Mouse (Mus musculus) skeletal muscle tissue, adult 2 months (tissue): ENCODE data around the gene Ccnq.

ENCODE experiments used
- DNase-seq: peaks from one replicate; pipeline ENCODE4 v3.0.0-alpha.2; 2012; ENCODE audit warnings: low read depth, low spot score

The Ccnq gene

DNA sequence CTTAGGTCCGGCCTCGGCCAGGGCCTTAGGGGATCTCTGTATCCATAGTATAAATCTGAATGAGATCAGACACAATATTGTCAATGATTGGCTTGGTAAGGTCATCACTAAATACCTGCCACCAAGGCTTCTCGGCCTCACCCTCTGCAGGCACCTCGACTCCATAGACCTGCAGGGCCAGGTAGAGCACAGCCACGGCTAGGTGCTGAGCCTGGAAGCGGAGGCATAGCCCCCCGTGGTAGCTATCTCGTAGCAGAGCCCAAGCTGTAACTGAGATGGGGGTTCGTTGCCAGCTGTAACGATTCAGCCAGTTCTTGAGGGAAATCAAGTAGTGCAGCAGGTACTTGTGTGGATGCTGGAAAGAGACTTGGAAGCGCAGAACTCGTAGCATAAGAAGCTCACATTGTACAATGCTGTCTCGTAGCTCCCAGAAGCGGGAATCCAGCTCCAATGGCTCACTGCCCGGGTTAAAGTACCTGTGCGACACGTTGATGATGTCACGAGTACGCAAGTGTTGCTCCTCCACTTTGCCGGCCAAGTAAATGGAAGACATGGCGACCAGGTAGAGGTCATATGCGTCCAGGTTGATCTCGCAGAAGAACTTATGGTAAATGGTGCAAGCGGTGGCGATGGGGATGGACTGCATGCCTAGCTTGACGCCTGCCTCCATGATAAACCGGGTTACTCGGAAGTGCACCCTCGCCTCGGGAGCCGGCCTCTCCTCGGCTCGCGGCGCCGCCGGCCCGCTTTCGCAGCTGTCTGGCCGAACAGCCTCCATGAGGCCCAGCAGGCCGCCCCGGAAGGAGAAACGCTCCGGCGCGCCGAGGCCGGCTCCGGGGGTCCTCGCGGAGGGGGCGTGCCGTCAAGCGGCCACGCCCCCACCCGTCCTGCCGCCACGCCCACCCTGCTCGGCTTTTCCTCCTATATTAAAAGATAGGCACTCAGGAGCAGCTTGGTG is at the start of gene Ccnq:
Gene Ccnq (minus strand): TSS at position 845 of the 958 bp plus-strand sequence.
- DNase-seq = peak; percentile 36

DNA sequence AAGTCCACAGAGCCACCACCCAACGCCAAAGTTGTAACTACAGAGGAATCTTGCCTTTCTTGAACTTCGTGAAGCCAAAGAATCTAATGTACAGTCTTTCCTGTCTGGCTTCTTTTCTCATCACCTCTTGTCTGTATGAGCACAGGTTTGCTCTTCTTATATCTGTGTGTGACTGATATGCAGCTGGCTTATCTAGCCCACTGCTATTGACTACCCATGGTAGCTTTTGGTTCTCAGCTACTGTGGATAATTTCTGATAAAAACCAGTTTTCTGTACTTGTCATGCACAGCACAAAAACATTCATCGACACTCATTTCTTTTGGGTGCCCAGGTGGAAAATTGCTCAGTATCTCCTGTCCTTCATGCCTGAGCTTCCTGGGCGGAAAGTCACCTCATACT is 49.6 kb upstream of the Ccnq start:
- no peak for DNase-seq

DNA sequence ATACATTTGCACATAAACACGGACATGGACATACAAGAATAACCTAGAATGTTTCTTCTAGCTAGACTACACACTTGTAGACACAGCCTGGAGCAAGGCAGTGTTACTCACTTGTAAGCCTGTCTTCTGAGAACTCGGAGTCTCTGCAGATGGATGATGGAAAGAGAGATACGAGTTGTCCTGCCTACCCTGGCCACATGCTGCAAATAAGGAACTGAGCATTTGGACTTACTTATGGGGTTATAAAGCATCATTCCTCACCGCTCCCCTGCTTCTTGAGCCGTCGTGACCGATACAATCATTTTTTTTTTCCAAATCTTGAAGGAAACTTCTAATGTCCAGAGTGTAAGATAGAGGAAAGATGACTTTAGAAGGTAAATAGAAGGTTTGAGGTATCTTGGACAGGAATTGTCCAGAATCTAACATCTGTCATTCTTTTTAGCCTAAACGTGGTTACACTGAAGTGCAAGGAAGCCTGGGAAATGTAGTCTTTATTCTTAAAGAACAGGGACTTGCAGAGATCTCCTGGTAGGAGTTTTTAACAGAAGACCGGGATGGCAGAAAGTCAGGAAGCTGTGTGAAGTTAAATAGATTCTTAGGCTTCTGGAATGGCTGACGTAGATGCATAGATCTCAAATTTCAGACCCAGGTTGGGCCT is 44.7 kb upstream of the Ccnq start:
- DNase-seq = no peak

DNA sequence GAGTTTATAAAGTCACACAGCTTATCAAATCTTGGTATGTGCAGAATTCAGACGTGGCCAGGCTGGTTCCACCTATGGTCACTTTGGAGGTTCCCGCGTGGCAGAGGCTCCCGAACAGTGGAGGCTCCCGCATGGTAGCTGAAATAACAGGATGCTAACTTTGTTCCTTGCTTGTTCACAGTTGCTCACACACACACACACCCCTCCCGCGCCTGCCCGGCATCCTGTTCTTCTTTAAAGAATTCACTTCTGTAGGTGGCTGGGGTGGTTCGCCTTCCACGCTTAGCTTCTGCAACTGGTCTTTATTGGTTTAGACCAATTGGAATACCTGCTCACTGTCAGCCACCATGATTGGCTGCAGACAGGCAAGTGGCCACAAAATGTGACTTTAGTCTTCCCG is 41.6 kb upstream of the Ccnq start:
- no peak for DNase-seq

DNA sequence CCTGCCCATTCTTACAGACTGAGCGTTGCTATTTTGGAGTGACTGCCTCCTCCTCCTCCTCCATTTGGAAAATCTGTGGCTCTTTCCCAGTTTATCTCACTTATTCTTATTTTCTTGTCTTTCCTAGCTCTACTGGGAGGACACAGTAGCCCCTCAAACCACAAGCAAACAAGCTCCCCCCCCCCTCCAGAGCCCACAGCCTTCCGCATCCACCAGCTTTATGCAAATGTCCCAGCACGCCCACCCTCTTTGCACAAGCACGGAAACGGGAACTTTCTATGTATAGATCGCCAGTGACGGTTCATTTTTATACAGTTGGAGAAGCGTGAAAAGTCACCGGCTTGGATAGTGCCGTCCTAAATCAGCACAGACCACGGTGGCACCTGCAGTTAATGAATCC is 40.9 kb upstream of the Ccnq start:
- no peak for DNase-seq

DNA sequence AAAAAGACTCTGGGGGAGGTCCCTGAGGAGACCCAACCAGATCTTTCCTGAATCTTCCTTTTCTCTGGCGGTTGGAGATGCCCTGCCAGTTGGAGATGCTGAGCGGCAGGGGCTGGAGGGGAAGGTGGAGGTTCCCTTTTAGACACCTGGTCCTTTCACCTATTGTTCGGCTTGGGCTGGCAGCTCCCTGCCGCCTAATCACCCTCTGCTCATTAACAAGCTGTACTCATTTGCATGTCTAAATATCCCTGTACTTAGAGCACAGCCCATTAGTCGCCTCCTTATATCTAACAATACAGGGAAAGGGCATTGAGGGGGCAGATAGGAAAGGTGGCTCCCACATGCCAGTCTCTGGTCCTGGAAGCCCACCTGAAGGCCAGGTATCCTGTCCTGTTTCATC is 40.5 kb upstream of the Ccnq start:
- DNase-seq = no peak

DNA sequence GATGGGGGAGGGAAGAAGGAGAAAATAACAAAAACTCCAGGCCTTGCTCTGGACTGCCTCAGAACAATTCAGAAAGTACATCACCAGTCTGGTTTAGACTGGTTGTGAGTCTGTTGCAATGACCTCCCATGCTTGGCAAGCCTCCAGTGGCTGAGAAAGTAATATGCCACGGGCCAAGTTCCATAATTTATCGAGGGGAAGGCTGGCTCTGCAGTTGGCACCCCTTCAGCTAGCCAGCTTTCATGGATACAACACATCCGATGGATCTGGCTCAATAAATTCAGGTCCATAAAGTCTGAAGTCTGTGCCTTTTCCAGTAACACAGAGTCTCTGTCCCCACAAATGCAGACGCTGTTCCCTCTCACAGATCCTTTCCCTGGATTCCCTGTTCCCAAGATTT is 40.1 kb upstream of the Ccnq start:
- peak; percentile 48 for DNase-seq

DNA sequence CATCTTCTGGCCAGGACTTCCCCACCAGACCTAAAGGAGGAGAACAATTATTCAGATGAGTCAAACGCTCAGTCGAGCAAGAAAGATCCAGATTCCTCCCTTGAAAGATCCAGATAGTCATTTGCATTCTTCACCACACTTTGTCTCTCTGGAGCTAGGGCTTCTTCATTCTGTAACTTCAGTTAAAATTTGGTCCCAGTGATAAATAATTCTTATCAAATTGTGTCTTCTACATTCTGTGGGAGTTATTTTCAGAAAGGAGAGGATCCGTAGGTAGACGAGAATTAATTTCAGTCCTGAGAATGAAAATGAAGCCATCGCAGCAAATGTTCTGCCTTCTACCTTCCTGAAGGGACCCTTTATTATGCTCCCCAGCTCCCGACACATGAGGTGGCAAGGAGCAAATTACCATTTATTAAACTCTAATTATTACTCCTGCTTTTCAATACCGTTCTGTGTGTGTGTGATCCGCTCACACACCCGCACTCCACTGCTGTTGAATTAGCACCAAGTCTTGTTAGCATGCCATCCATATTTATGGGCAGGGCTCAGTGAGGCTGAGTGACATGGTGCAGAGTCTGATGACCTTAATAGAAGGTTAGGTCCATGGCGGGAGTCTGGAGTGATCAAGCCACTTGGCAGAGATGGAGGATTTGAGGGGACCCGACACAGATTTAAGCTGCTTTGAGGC is 38.0 kb upstream of the Ccnq start:
- DNase-seq = no peak

DNA sequence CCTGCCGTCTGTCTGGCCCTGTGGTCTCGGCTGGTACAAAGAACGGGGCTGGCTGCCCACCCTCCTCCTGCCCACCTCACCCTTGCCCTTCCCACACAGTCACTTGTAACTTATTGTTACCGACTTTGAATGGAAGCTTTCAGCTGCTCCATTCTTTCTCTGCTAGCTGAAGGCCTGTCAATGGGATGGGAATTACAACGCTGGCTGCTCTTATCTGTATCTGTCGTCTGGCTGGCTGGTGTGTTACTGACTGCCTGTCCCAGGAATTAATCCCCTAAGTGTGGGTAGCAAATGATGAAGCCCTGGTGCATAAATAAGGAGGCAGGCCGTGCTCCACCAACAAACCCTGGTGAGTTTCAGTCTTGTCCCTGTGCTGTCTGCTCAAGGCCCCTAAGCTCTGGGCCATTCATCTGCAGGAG is 34.5 kb upstream of the Ccnq start:
- DNase-seq = no peak

DNA sequence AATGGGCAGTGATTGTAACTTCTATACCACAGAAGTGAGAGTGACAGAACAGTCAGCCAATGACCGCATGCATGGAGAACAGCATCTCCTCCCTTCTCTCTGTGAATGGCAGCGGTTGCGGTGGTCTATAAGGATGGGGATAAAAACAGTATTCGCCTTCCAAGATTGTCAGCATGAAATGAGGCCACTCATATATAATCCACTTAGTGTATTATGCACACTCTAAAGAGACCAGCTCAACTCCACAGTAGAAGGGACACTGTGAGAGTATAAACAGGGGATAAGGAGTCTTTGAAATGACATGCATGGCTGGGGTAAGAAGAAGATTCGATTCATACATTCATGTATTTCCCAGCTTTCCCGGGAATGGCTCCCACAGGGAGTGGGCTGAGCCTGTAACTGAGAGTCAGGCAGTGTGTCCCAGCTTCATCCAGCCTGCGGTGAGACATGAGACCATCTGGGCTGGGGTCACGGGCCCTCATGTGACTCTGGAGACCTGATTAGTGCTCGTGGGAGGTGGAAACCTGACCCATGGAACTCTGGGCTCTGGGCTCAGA is 31.3 kb upstream of the Ccnq start:
- no peak for DNase-seq

DNA sequence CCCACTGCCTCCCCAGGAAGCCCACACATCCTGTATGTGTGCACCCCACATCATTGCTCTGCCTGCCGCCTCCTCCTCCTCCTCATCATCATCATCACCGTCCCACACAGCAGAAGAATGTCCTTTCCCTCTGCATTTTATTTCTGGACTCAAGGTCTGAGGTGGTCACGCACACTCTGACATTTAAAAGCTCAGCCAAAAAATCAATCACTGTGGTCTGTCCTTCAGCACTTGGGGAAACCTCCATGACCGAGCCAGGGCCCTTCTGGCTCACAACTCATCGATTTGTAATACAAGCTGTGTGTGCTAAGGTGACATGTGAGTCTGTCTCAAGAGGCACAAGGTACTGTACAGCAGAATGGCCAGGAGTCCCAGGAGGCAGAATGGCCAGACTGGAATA is 30.8 kb upstream of the Ccnq start:
- DNase-seq = no peak

DNA sequence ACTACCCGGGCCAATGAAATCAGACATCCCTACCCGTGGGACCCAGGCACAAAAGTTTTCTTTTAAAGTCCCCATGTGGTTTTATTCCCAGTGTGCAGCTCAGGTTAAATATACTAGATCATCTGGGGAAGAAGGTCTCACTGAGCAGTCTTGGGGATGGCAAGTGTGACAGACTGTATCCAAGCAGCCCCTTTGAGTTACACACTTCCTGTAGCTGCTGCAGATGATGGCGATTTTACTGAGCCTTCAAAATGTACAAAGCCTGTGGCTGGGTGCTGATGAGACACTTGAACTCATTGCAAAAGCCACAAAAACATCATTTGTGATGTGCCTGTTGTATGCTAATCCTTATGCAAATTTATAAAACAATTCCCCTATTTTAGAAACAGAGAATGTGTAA is 29.0 kb upstream of the Ccnq start:
- no peak for DNase-seq

DNA sequence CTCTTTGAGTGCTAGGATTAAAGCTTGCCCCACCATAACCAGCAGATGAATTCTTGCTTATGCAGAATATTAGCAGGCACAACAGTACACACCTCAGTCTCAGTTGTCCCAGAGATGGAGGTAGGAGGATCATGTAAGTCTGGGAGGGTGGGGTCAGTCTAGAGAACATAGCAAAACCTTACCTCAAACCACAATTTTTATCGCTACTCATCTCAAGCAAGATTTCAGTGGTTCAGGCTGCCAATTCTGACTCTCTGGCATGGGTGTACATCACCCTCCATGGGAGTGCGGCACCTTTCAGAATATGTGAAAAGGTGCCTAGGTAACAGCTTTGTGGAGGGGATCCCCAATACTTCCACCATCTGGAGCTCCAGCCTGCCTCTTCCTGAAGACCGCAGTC is 28.5 kb upstream of the Ccnq start:
- no peak for DNase-seq

DNA sequence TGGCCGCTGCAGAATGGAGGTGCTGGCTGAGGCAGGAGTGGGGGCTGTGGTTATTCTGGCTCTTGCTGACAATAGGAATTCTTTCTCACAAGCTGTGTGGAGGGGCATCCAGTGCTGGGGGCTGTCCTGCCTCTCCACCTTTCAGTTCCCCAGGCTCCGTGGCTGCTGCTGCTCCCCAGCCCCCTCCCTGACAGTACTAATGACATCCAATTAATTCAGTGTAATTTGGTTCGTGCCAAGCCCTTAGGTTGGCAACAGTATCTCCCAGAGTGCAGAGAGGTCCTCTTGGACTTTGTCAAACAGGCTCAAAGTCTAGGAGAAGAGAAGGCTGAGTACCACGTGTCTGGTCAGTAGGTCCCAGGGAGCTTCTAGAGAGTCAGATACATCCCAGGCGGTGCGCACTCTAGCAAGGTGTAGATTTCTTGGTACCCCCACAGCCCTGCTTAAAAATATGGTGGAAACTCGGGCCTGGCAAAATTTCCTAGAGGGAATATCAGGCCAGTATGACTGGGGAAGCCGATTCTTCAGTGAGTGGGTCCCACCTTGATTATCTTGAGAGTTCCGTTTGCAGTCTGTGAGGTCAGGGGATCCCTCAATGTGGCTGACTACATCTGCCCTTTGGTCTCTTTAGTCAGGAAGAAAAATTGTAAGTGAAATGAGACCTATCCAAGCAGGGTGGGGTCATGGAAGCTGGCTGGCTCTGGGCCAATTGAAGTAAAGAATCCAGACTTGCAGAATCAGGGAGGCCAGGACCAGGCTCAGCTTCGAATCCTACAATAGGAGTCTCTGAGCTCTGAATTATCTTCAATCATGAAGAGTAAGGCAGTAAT is 26.5 kb upstream of the Ccnq start:
- no peak for DNase-seq

DNA sequence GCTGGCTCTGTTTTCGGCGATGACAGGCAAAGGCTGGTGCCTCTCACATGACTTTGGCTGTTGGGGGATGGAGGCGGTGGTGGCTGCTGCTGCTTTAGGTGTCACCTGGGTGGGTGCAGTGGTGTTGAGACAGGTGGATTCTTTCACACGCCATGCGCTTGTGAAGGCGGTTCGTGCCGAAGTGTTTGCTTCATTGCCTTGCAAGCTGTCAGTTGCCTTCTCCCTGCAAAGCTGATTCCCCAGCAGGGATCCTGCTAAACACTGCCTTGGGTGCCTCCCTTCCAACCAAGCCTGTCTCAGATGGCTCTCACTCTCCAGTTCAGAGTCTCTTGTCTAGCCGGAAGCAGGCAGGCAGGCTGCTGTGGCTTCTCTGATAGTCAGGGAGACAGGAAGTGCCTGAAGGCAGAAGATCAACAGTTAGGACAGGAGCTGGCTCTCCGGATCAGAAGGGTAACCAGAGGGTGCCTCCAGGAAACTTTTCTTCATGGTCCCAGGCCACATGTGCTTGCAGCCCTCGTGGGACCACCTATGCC is 20.3 kb upstream of the Ccnq start:
- DNase-seq = no peak

DNA sequence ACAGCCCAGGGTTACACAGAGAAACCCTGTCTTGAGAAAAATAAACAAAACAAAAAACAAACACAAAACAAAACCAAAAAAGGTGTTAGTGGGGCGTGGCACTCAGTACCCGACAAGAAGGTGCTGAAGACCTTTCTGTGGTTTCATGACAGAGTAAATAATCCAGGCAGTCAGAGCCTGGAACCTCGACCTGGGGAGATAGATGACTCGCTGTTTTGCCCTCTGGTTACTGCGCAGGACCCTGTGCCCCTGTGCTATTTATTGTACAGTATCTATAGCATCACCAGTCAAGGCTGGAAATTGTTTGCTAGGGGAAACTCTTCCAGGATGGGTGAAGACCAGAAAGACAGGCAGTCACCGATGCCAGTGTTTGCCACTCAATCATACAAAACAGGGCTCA is 18.9 kb upstream of the Ccnq start:
- DNase-seq = no peak

DNA sequence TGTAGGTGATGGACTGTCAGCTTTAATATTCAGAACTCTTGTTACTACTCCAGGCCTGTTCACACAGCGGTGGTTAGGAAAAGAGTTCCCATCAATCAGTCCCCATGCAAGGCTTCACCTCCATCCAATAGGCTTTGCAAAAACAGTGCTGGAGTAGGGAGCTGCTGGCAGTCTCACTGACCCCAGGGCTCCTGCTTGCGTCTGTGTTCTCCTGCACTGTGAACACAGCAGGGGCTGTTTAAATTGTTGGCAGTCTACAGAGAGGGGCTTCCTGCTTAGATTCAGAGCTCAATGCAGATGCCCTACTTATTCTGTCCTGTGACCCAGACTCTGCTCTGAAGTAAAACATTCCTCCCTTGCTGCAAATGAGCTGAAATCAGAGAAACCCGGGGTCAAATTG is 17.2 kb upstream of the Ccnq start:
- DNase-seq = no peak

DNA sequence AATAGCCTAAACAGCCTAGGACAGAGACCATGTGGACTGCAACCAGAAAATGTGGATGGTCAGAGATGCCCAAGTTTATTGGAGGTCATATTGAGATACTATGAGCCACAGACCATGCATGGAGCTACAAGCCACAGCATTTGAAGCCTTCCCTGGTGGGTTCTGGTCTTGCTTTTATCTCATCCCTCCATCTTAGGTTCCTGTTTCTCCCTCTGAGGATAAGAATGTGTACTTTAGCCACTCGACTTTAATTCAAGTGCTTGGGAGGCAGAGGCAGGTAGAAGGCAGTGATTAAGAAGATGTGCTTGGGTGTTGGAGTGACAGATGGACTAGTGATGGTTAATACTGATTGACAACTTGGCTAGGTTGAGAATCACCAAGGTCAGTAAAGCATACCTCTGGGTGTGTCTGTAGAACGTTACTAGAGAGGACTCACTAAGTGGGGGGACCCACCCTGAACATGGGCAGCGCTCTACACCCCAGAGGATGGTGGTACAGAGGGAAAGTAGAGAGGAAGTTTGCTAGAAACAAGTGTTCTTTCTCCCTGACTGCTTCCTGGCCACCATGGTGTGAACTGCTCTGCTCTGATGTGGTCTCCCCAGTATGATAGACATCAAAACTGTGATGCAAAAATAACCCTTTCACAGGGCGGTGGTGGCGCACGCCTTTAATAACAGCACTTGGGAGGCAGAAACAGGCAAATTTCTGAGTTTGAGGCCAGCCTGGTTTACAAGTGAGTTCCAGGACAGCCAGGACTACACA is 14.7 kb upstream of the Ccnq start:
- no peak for DNase-seq

DNA sequence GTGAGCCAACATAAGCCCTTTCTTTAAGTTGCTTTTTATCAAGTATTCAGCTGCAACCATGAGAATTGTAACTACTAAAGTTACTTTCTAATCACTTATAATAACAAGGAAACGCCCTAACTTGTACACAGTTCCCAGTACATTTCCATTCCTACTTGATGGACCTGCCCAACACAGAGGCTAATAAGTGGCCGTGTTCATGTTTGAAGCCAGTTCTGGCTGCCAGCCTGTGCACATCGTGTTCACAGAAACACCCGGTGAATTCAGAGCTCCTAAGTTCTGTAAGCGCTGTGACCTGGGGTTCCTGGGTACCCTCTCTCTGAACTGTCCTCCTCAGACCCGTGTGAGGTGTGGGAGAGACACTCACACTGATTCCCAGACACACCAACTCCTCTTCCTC is 13.3 kb upstream of the Ccnq start:
- DNase-seq = no peak

DNA sequence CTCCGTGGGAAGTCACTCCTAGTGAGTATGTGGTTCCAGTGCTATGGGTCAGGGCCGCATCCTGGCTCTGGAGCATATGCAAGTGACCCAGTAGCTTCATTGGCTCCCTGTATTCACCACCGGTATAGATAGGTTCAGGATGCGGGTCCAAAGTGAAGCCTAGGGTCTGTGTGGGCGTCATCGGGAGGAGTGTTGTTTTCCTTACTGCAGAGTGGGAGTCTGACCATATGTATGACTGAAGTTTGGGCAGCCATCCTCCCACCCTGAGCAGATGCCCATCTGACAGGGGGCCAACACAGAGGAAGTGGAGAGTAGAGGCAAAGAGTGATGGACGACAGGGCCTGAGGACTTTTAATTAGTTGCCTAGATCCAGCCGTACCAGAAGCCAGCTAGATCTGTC is 12.8 kb upstream of the Ccnq start:
- DNase-seq = no peak
